Mouse (Mus musculus) megakaryocyte, embryonic 14.5 days (primary cell): ENCODE data around the gene Nox3. TPM values are rescaled to one million over a fixed set of nuclear protein-coding genes. Genes with fewer than 3 reads are reported as not detected.

Experiments used
- H3K27me3 ChIP-seq: replicated peaks from 2 replicates; pipeline ENCODE3; 2012; ENCODE audit warnings: inconsistent platforms
- H3K36me3 ChIP-seq: replicated peaks from 2 replicates; pipeline ENCODE3; 2012; ENCODE audit warnings: low read length, inconsistent platforms, mixed read lengths
- H3K4me1 ChIP-seq: 2 replicates; pipeline ENCODE4 v1.6.1; 2012; ENCODE audit warnings: inconsistent platforms
- H3K4me3 ChIP-seq: replicated peaks from 2 replicates; pipeline ENCODE3; 2012; ENCODE audit warnings: moderate library complexity, mild to moderate bottlenecking, inconsistent platforms
- H3K9me3 ChIP-seq: 2 replicates; pipeline ENCODE4 v1.6.1; 2012; ENCODE audit warnings: inconsistent platforms
- FLI1 ChIP-seq: IDR thresholded peaks from 2 replicates; pipeline ENCODE4 v1.6.1; 2012; ENCODE audit warnings: low read length, inconsistent platforms, mixed read lengths
- GATA1 ChIP-seq: IDR thresholded peaks from 3 replicates; pipeline ENCODE4 v1.6.1; 2012; ENCODE audit warnings: mixed read lengths, low read length, inconsistent platforms, borderline replicate concordance
- polyA plus RNA-seq: library from polyadenylated mRNA; stranded (reverse); fragments of >175 nt; gene quantifications from 2 replicates; pipeline ENCODE4 v1.2.3, GENCODE M21; 2012; ENCODE audit warnings: low replicate concordance; ENCODE audit not compliant: insufficient read depth

Gene Nox3
- polyA plus RNA-seq, 1 experiment = not detected

DNA sequence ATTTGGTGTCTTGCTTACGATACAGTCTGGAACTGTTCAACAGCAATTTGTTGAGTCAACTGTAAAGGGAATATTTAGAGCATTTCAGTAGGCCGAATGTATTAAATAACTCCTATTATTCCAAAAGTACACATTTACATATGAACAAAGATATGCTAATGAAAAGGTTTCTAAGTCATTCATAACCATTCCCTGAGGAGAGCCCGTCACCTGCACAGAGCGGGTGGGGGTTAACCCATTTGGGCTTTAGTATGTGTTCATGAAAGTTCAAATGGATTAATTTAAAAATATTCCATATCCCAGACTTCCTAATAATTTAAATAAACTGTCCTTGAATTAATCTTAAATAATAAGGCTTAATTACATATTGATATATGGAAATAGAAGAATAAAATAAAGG is 28.8 kb downstream of the Nox3 start:
- no peaks in the 10 kb centered on the region for H3K9me3 ChIP-seq
- TF ChIP-seq GATA1 = no peak

DNA sequence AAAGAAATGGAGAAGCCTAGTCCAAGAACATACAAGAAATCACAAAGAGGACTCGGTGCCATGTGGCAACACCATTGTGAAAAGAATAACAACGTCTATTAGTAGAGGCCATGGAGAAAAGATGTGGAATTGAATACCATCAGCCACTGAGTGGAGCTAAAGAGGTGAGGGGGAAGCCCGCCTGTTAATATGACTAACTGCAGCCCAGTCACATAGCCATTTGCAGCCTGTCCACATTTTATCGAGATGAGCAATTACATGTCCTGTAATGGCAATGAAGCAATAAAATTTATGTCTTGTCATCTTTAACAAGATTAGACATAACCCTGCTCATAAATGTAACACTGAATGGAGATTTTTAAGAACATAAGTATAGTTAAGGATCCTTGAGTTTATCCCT is 30.7 kb downstream of the Nox3 start:
- TF ChIP-seq FLI1 (no peak), GATA1 (no peak)
- Histone ChIP-seq H3K4me3 (no peak overlapping the region), H3K36me3 (no peaks in the 10 kb centered on the region), H3K9me3 (no peaks in the 10 kb centered on the region), H3K27me3 (no peaks in the 10 kb centered on the region), H3K4me1 (no peaks in the 10 kb centered on the region)

More for the DNA sequence above, 28.8 kb downstream of the Nox3 start:
- Histone ChIP-seq H3K4me1 (no peaks in the 10 kb centered on the region), H3K4me3 (no peak overlapping the region), H3K27me3 (no peaks in the 10 kb centered on the region), H3K36me3 (no peaks in the 10 kb centered on the region)

DNA sequence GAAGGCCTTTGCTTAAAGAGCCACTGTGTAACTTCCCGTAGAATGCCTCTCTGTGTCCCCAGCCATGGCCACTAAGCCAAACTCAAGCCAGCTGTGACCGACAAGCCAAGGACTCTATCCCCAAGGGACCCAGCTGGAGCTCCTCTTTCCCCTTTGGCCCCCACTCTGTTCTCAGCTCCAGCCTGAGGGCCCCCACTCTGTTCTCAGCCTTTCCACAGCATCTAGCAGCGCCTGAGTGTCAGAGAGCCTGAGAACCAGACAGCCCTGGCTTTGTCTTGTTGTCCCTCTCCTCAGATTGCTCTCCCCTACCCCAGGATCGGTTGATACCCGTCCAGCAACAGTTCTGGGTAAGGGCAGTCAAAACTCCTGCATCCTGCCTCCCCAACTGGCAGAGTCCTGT is 36.6 kb downstream of the Nox3 start:
- TF ChIP-seq FLI1 (no peak), GATA1 (no peak)
- Histone ChIP-seq H3K9me3 (no peaks in the 10 kb centered on the region), H3K4me1 (no peaks in the 10 kb centered on the region), H3K4me3 (no peak overlapping the region), H3K36me3 (no peaks in the 10 kb centered on the region), H3K27me3 (no peaks in the 10 kb centered on the region)

DNA sequence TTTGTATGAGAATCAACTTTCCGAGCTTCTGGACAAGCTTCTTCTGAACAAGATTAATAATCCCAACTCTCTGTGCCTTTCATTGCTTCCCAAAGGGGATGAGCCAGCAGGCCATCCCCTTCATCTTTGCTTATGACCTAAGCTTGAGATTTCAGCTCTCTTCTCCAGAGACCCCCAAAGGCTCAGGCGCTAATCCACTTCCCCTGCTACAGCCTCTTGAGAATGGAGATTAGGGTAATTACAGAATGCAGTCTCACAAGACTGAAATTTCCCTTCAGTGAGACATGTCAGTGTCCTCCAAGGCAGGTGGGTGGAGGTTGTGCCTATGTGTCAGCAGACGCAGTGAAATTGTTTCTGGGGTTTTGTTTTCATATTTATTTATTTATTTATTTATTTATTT is 45.7 kb downstream of the Nox3 start:
- no peak for TF ChIP-seq GATA1
- TF ChIP-seq FLI1 = no peak
- no peak overlapping the region for H3K4me3 ChIP-seq
- no peaks in the 10 kb centered on the region for H3K27me3 ChIP-seq
- H3K36me3 ChIP-seq = no peaks in the 10 kb centered on the region
- H3K9me3 ChIP-seq = no peaks in the 10 kb centered on the region
- H3K4me1 ChIP-seq = no peaks in the 10 kb centered on the region

DNA sequence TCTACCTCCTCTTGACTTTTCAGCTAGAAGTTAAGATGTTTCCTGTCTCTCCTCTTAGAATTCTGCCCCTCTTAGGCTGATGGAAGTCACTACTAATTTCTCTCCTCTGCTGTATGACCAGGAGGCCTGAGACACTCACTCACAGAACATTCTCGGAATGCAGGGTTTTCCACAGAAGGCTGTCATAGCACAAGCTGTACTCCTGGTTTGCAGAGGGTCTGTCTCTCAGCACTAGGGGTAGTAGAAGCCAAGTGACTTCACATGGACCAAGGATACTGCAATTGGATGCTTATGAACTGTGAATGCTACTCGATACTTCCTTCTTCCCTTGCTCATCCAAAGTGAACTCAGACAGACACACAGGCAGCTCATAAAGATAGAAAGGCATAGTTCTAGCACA is 52.5 kb downstream of the Nox3 start:
- no peaks in the 10 kb centered on the region for H3K4me1 ChIP-seq
- no peaks in the 10 kb centered on the region for H3K9me3 ChIP-seq
- no peak overlapping the region for H3K4me3 ChIP-seq
- no peaks in the 10 kb centered on the region for H3K36me3 ChIP-seq
- TF ChIP-seq FLI1 (no peak), GATA1 (no peak)
- H3K27me3 ChIP-seq = no peaks in the 10 kb centered on the region

DNA sequence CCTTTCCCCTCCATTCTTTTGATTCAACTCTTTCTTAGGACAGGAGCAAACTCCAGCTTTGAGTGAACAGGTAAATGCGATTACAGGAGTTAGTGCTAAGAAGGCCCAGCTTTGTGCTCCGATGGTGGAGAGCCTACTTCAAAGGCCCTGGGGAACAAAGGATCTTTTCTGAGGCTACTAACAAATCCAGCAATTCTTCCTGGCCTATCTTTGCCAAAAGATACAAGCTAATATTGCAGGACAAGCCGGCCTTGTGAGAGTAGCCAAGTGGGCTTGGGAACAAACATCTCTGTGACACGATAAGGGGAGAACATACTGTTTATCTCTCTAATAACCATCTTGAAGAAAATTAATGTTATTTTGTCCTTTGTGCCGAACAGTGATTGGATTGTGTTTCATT is 54.6 kb downstream of the Nox3 start:
- TF ChIP-seq GATA1 (no peak), FLI1 (no peak)
- Histone ChIP-seq H3K4me3 (no peak overlapping the region), H3K4me1 (no peaks in the 10 kb centered on the region), H3K27me3 (no peaks in the 10 kb centered on the region), H3K36me3 (no peaks in the 10 kb centered on the region), H3K9me3 (no peaks in the 10 kb centered on the region)

DNA sequence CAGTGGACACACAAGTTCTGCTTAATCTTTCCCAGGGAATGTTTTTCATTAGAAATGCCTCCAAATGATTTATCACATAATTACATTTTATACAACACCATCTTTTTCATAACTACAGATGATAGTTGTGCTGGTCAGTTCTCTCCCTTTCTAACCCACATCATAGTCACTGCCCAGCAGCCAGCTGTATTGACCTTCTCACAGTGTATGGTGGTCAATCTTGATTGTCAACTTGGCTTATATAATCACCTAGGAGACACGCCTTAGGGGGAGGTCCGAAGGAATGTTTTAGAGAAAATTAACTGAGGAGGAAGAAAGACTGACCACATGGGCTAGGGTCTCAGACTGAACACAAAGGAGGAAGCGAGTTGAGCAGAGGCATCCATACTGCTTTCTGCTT is 57.3 kb downstream of the Nox3 start:
- Histone ChIP-seq H3K36me3 (no peaks in the 10 kb centered on the region), H3K4me1 (no peaks in the 10 kb centered on the region), H3K27me3 (no peaks in the 10 kb centered on the region), H3K4me3 (peak overlapping the region; percentile 38), H3K9me3 (no peaks in the 10 kb centered on the region)
- TF ChIP-seq FLI1 = no peak
- no peak for TF ChIP-seq GATA1

DNA sequence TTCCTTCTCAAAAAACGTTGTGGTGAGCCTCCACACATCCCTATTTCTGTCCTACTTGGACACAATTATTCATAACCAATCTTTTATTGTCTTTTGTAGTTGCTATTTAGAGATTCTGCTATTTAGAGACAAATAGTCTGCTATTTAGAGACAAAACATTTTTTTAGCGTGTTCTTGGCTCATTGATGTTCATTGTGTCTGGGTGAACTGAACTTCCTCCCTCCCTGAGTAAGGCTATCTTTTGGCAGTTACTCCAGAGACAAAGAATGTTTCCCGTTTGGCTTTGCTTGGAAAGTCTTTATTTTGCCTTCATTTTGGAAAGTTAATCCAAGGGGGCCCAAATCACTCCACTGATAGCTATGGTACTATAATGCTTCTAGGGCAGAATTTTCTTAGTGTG is 63.6 kb downstream of the Nox3 start:
- Histone ChIP-seq H3K4me1 (no peaks in the 10 kb centered on the region), H3K4me3 (no peak overlapping the region), H3K36me3 (no peaks in the 10 kb centered on the region), H3K9me3 (no peaks in the 10 kb centered on the region), H3K27me3 (no peaks in the 10 kb centered on the region)
- TF ChIP-seq FLI1 = no peak
- no peak for TF ChIP-seq GATA1

DNA sequence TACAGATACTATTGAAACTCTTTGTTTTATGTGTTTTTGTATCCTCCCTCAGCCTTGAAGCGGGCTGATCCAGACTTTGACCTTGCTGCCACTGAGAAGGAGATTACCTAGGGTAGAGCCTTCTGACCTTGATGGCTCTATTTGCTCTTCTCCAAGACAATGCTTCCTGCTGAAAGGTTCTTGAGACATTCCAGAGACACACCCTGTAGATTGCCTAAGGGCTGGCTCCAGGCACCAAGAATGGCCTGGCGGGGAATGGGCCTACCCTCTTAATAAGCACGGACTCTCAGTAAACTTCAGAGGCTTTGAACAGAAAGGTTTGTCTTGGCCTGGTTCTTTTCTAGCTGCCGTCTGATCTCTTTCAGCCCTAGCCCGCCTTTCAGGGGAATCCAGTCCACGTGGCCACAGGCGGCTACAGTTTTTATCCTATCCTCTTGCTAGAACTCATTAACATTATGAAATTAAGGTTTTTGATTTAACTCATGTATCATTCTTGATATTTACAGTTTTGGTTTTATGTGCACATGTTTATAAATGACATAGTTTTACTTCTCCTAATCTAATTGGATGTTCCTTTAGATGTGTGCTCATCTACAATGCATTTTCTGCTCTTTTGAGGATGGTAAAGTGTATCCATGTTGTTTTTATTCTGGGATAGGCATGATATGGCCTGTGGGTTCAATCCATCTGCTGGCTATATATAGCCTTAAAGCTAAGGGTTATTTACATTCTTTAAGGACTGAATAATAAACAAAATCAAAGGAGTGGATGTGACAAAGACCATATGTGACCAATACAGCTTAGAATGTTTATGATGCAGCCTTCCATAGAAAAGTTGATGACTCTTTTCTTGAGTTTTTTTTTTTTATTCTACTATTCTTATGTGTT is 79.5 kb downstream of the Nox3 start:
- no peaks in the 10 kb centered on the region for H3K36me3 ChIP-seq
- no peak for TF ChIP-seq GATA1
- TF ChIP-seq FLI1 = no peak
- H3K4me3 ChIP-seq = no peak overlapping the region
- peaks cover 3% of the 10 kb centered on the region for H3K27me3 ChIP-seq
- H3K4me1 ChIP-seq = no peaks in the 10 kb centered on the region
- H3K9me3 ChIP-seq = no peaks in the 10 kb centered on the region

DNA sequence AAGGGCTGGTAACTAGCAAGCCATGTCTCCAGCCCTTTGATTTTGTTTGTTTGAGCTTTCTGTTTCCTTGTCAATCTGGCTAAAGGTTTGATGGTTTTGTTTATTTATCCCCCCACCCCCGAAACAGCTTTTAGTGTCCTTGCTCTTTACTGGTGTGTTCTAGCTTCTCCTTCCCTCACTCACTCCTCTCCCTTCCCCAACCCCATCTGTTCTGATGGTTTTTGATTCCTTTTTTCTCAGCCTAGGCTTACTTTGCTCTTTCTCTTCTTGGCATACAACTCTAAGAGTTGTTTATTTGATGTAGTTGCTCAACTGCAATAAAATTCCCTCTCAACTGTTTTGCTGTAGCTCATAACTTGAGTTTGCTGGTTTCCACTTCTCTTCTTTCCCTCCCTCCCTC is 80.5 kb downstream of the Nox3 start:
- Histone ChIP-seq H3K36me3 (no peaks in the 10 kb centered on the region), H3K9me3 (no peaks in the 10 kb centered on the region), H3K4me1 (no peaks in the 10 kb centered on the region), H3K4me3 (no peak overlapping the region), H3K27me3 (peaks cover 3% of the 10 kb centered on the region)
- TF ChIP-seq FLI1 (no peak), GATA1 (no peak)
